Mouse (Mus musculus): ENCODE data around the gene Ttc7b. TPM values are rescaled to one million over a fixed set of nuclear protein-coding genes. Genes with fewer than 3 reads are reported as not detected.

Ttc7b gene
- total RNA-seq, 2 experiments from 2014 or later: 14.9 to 28.9 TPM

GRCm38 (mm10) chr12:100397432-100398146 is 123.0 kb downstream of the Ttc7b start:
- ATAC-seq (replicated peaks; ENCODE audit: poor library complexity, severe bottlenecking): no peak

GRCm38 (mm10) chr12:100396806-100397205 is 123.8 kb downstream of the Ttc7b start:
- peak; percentile 82 for ATAC-seq (replicated peaks; ENCODE audit: poor library complexity, severe bottlenecking)

GRCm38 (mm10) chr12:100393532-100393931 is 127.1 kb downstream of the Ttc7b start:
- no peak for ATAC-seq (replicated peaks; ENCODE audit: poor library complexity, severe bottlenecking)

GRCm38 (mm10) chr12:100393109-100393508 is 127.5 kb downstream of the Ttc7b start:
- no peak for ATAC-seq (replicated peaks; ENCODE audit: poor library complexity, severe bottlenecking)

- ATAC-seq (replicated peaks; ENCODE audit: poor library complexity, severe bottlenecking): no peak
Observed at GRCm38 (mm10) chr12:100392466-100392865, 128.2 kb downstream of the Ttc7b start.

- ATAC-seq (replicated peaks; ENCODE audit: poor library complexity, severe bottlenecking): no peak
Observed at GRCm38 (mm10) chr12:100391890-100392289, 128.7 kb downstream of the Ttc7b start.

GRCm38 (mm10) chr12:100389878-100390710 is 130.5 kb downstream of the Ttc7b start:
- no peak for ATAC-seq (replicated peaks; ENCODE audit: poor library complexity, severe bottlenecking)

- no peak for ATAC-seq (replicated peaks; ENCODE audit: poor library complexity, severe bottlenecking)
Observed at GRCm38 (mm10) chr12:100386259-100386658, 134.4 kb downstream of the Ttc7b start.

GRCm38 (mm10) chr12:100382526-100382925 is 138.1 kb downstream of the Ttc7b start:
- ATAC-seq (replicated peaks; ENCODE audit: poor library complexity, severe bottlenecking): no peak

GRCm38 (mm10) chr12:100381941-100382340 is 138.7 kb downstream of the Ttc7b start:
- no peak for ATAC-seq (replicated peaks; ENCODE audit: poor library complexity, severe bottlenecking)

GRCm38 (mm10) chr12:100380697-100381291 is 139.8 kb downstream of the Ttc7b start:
- ATAC-seq (replicated peaks; ENCODE audit: poor library complexity, severe bottlenecking): peak; percentile 80

GRCm38 (mm10) chr12:100379833-100380232 is 140.8 kb downstream of the Ttc7b start:
- peak; percentile 58 for ATAC-seq (replicated peaks; ENCODE audit: poor library complexity, severe bottlenecking)

GRCm38 (mm10) chr12:100378266-100378665 is 142.4 kb downstream of the Ttc7b start:
- no peak for ATAC-seq (replicated peaks; ENCODE audit: poor library complexity, severe bottlenecking)

GRCm38 (mm10) chr12:100377791-100378190 is 142.8 kb downstream of the Ttc7b start:
- no peak for ATAC-seq (replicated peaks; ENCODE audit: poor library complexity, severe bottlenecking)

GRCm38 (mm10) chr12:100375801-100376200 is 144.8 kb downstream of the Ttc7b start:
- no peak for ATAC-seq (replicated peaks; ENCODE audit: poor library complexity, severe bottlenecking)

GRCm38 (mm10) chr12:100372785-100373184 is 147.8 kb downstream of the Ttc7b start:
- no peak for ATAC-seq (replicated peaks; ENCODE audit: poor library complexity, severe bottlenecking)

GRCm38 (mm10) chr12:100372015-100372414 is 148.6 kb downstream of the Ttc7b start:
- no peak for ATAC-seq (replicated peaks; ENCODE audit: poor library complexity, severe bottlenecking)

GRCm38 (mm10) chr12:100369786-100370185 is 150.8 kb downstream of the Ttc7b start:
- ATAC-seq (replicated peaks; ENCODE audit: poor library complexity, severe bottlenecking): no peak

- ATAC-seq (replicated peaks; ENCODE audit: poor library complexity, severe bottlenecking): no peak
Observed at GRCm38 (mm10) chr12:100369220-100369619, 151.4 kb downstream of the Ttc7b start.

GRCm38 (mm10) chr12:100361330-100361729 is 159.3 kb downstream of the Ttc7b start:
- no peak for ATAC-seq (replicated peaks; ENCODE audit: poor library complexity, severe bottlenecking)

GRCm38 (mm10) chr12:100358040-100358620 is 162.5 kb downstream of the Ttc7b start:
- ATAC-seq (replicated peaks; ENCODE audit: poor library complexity, severe bottlenecking): no peak
